Mouse (Mus musculus): ENCODE data around the gene Helq. TPM values are rescaled to one million over a fixed set of nuclear protein-coding genes. Genes with fewer than 3 reads are reported as not detected.

Gene Helq
- total and polyA plus RNA-seq, 3 experiments, result 22.7 to 32.2 TPM; not detected in 1

DNA sequence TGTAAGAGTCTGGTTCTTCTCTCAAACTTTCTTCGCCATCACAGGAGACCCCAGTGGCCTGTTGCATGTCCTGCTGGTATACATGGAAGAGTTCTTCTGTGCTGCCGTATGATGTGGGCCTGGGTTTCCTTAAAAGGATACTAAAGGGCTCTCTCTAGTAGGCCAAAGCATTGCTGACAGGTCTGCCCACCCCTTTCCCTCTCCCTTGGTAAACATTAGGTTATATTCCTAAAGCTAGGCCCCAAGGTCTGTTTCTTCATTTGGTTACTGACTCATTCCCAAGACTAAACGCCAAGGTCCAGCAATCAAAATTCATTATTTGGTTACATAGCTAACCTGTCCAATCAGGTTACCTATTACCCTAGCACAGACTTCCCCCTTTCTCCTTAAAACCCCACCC, 34.3 kb upstream of the Helq start:
- Histone ChIP-seq H3K4me3 (ENCODE audit: control insufficient read depth in 1 of 2, insufficient read depth in 1 of 2, low read depth in 2 of 2, low read length in 2 of 2) (no peak overlapping the region), H3K79me2 (ENCODE audit: control insufficient read depth, insufficient read depth, low read length, poor library complexity) (no peaks in the 10 kb centered on the region), H3K9ac (ENCODE audit: control insufficient read depth, low read depth, low read length, poor library complexity, severe bottlenecking) (no peak overlapping the region), H3K4me1 (ENCODE audit: control insufficient read depth in 1 of 2, insufficient read depth in 2 of 2, low read length in 2 of 2) (no peaks in the 10 kb centered on the region), H3K36me3 (ENCODE audit: control insufficient read depth in 1 of 2, insufficient read depth in 2 of 2, low read length in 2 of 2) (no peaks in the 10 kb centered on the region), H3K9me3 (replicated peaks; ENCODE audit: insufficient read depth, low read length) (no peaks in the 10 kb centered on the region), H3K27me3 (ENCODE audit: control insufficient read depth in 1 of 2, insufficient read depth in 2 of 2, low read length in 2 of 2) (peaks cover 0 to 6% of the 10 kb centered on the region in 2 experiments), H3K27ac (ENCODE audit: control insufficient read depth, low read depth, low read length) (no peak overlapping the region)
- no peak for TF ChIP-seq RCOR1 (IDR thresholded peaks at IDR 0.05; ENCODE audit: low read depth, low read length)
- no peak for TF ChIP-seq KAT2A (conservative IDR thresholded peaks at IDR 0.05; ENCODE audit: low read depth, low read length)
- no peak for TF ChIP-seq MAZ (IDR thresholded peaks at IDR 0.05; ENCODE audit: low read depth, low read length)
- no peak for TF ChIP-seq CTCF (IDR thresholded peaks at IDR 0.05 in 2 of 3, conservative IDR thresholded peaks at IDR 0.05 in 1 of 3; ENCODE audit: control insufficient read depth in 1 of 3, insufficient read depth in 1 of 3, low read depth in 2 of 3, low read length in 3 of 3, poor library complexity in 1 of 3, severe bottlenecking in 1 of 3)
- TF ChIP-seq POLR2AphosphoS5 (IDR thresholded peaks at IDR 0.05; ENCODE audit: borderline replicate concordance, low read depth, low read length), result no peak
- no peak for TF ChIP-seq UBTF (IDR thresholded peaks at IDR 0.05; ENCODE audit: borderline replicate concordance, insufficient read depth, low read depth, low read length)
- no peak for TF ChIP-seq NELFE (IDR thresholded peaks at IDR 0.05; ENCODE audit: low read depth, low read length)
- TF ChIP-seq E2F4 (IDR thresholded peaks at IDR 0.05; ENCODE audit: borderline replicate concordance, low read depth, low read length), result no peak
- no peak for TF ChIP-seq GATA1 (IDR thresholded peaks at IDR 0.05; ENCODE audit: low read depth, low read length)
- no peak for TF ChIP-seq ETS1 (IDR thresholded peaks at IDR 0.05; ENCODE audit: low read depth, low read length)
- TF ChIP-seq POLR2AphosphoS2 (IDR thresholded peaks at IDR 0.05; ENCODE audit: low read length), result no peak
- no peak for DNase-seq (ENCODE audit: low read depth, low spot score)

DNA sequence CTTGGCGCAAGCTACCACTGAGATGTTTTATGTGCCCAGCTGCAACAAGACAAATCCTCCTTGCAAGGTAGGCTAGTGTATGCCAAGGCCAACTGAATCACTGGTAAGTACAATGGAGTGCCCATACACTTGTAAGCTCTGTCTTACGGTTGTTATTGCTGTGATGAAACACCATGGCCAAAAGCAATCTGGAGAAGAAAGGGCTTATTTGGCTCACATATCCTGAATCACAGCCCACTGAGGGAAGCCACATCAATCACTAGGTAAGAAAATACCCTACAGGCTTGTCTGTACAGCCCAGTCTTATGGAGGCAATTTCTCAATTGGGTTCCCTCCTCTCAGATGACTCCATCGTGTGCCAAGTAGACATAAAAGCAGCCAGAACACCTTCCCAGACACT, 30.3 kb upstream of the Helq start:
- Histone ChIP-seq H3K9ac (ENCODE audit: control insufficient read depth, low read depth, low read length, poor library complexity, severe bottlenecking) (no peak overlapping the region), H3K4me1 (ENCODE audit: control insufficient read depth in 1 of 2, insufficient read depth in 2 of 2, low read length in 2 of 2) (no peaks in the 10 kb centered on the region), H3K79me2 (ENCODE audit: control insufficient read depth, insufficient read depth, low read length, poor library complexity) (no peaks in the 10 kb centered on the region), H3K4me3 (ENCODE audit: control insufficient read depth in 1 of 2, insufficient read depth in 1 of 2, low read depth in 2 of 2, low read length in 2 of 2) (no peak overlapping the region), H3K27ac (ENCODE audit: control insufficient read depth, low read depth, low read length) (no peak overlapping the region), H3K9me3 (replicated peaks; ENCODE audit: insufficient read depth, low read length) (no peaks in the 10 kb centered on the region), H3K36me3 (ENCODE audit: control insufficient read depth in 1 of 2, insufficient read depth in 2 of 2, low read length in 2 of 2) (no peaks in the 10 kb centered on the region), H3K27me3 (ENCODE audit: control insufficient read depth in 1 of 2, insufficient read depth in 2 of 2, low read length in 2 of 2) (peaks cover 0 to 6% of the 10 kb centered on the region in 2 experiments)
- DNase-seq (ENCODE audit: low read depth, low spot score), result no peak
- TF ChIP-seq USF2 (IDR thresholded peaks at IDR 0.05; ENCODE audit: borderline replicate concordance in 1 of 2, insufficient read depth in 1 of 2, low read depth in 1 of 2, low read length in 2 of 2) (no peak), RCOR1 (IDR thresholded peaks at IDR 0.05; ENCODE audit: low read depth, low read length) (no peak), POLR2AphosphoS2 (IDR thresholded peaks at IDR 0.05; ENCODE audit: low read length) (no peak), GATA1 (IDR thresholded peaks at IDR 0.05; ENCODE audit: low read depth, low read length) (no peak), ELF1 (IDR thresholded peaks at IDR 0.05; ENCODE audit: low read depth, low read length) (no peak), ZKSCAN1 (IDR thresholded peaks at IDR 0.05; ENCODE audit: low read depth, low read length) (no peak), E2F4 (IDR thresholded peaks at IDR 0.05; ENCODE audit: borderline replicate concordance, low read depth, low read length) (no peak), MYC (IDR thresholded peaks at IDR 0.05; ENCODE audit: low read depth, low read length) (no peak), NELFE (IDR thresholded peaks at IDR 0.05; ENCODE audit: low read depth, low read length) (no peak), SMC3 (IDR thresholded peaks at IDR 0.05; ENCODE audit: low read depth, low read length) (no peak), UBTF (IDR thresholded peaks at IDR 0.05; ENCODE audit: borderline replicate concordance, insufficient read depth, low read depth, low read length) (no peak), ZMIZ1 (IDR thresholded peaks at IDR 0.05; ENCODE audit: low read depth, low read length) (no peak), TAL1 (IDR thresholded peaks at IDR 0.05; ENCODE audit: low read length) (no peak), ZC3H11A (IDR thresholded peaks at IDR 0.05; ENCODE audit: low read depth, low read length) (no peak), CHD1 (IDR thresholded peaks at IDR 0.05; ENCODE audit: low read depth, low read length) (no peak)
